Mouse (Mus musculus) induced T-regulatory cell, adult 2 months (primary cell): ENCODE data around the gene Gabarapl2.

Experiments used
- DNase-seq: peaks from one replicate; pipeline ENCODE4 v3.0.0-alpha.2; 2012; ENCODE audit warnings: low read depth

The Gabarapl2 gene

GRCm38 (mm10) chr8:111937184-111937583 is 3.3 kb upstream of the Gabarapl2 start:
- no peak for DNase-seq

DNA sequence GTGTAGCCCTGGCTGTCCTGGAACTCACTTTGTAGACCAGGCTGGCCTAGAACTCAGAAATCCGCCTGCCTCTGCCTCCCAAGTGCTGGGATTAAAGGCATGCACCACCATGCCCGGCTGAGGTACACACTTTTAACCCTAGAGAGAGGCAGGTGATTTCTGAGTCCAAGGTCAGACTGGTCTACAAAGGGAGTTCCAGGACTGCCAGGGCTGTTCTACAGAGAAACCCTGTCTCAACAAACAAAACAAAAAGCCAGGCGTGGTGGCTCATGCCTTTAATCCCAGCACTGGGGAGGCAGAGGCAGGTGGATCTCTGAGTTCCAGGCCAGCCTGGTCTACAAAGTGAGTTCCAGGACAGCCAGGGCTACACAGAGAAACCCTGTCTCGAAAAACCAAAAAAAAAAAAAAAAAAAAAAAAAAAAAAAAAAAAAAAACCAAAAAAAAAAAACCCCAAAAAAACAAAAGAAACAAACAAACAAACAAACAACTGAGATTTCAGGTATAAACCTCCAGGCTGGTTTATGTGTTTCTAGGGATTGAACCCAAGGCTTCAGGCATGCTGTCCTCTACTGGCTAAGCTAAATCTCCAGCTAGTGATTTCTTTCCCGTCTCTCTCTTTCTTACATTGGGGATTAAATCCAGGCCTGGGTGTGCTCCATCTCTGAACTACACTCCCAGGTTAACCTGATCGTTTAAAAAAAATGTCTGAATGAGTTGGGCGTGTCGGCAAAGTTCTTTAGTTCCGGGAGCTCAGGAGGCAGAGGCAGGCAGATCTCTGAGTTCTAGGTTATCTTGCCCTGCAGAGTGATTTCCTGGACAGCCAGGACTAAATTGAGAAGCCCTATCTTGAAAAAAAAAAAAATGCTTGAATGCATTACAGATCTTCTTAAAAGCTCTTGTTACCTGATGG is 2.2 kb upstream of the Gabarapl2 start:
- peak; percentile 19 for DNase-seq

DNA sequence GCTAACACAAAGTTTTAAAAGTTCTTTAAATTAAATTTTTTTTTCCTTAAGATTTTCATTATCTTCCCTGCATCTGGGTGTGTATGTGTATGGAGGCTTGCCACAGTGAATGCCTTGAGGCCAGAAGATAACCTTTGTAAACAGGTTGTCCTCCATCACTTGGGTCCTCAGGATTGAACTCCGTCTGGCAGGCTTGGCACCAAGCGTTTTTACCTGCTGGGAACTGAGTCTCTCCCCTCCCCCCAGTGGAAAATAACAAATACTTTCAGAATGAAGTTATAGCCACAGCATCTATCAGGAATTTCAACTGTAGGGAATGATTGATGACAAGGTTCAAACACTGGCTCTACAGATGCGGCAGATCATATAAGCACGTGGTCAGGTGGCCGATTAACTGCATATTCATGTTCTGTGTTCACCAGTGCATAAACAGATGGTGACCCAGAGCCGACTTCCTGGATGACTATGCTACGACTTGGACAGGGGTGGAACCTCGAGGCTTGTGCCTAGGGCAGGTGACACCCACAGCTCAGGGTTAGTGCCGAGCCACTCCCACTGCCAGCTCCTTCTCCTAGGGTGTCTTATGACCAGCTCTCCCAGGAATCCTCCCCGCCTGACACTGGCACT is 874 bp upstream of the Gabarapl2 start:
- no peak for DNase-seq

GRCm38 (mm10) chr8:111941101-111941454 is 575 bp downstream of the Gabarapl2 start:
- DNase-seq = peak; percentile 76

GRCm38 (mm10) chr8:111943544-111943943 is 3.0 kb downstream of the Gabarapl2 start:
- no peak for DNase-seq

GRCm38 (mm10) chr8:111947144-111947543 is 6.6 kb downstream of the Gabarapl2 start:
- DNase-seq = no peak

- no peak for DNase-seq
Observed at GRCm38 (mm10) chr8:111947954-111948353, 7.5 kb downstream of the Gabarapl2 start.

GRCm38 (mm10) chr8:111950846-111951245 is 10.3 kb downstream of the Gabarapl2 start:
- DNase-seq = no peak

DNA sequence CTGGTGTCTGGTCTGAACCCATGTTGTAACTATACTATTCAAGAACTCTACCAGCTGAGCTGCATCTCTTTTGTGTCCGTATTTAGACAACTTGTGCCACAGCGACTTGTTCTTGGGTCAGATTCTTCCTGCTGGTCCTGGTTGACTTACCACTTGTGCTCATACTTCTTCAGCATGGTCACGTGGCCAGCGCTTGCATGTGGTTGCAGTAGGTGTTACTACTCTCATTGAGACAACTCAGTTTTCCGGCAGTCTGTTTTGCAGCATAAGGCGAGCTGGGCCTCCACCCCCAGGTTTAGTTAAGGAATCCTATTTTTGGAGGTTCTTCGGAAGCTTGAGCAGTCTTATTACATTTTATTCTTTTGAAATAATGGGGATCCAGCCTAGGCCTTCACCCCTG is 10.8 kb downstream of the Gabarapl2 start:
- DNase-seq = no peak

GRCm38 (mm10) chr8:111951936-111952335 is 11.4 kb downstream of the Gabarapl2 start:
- DNase-seq = no peak

DNA sequence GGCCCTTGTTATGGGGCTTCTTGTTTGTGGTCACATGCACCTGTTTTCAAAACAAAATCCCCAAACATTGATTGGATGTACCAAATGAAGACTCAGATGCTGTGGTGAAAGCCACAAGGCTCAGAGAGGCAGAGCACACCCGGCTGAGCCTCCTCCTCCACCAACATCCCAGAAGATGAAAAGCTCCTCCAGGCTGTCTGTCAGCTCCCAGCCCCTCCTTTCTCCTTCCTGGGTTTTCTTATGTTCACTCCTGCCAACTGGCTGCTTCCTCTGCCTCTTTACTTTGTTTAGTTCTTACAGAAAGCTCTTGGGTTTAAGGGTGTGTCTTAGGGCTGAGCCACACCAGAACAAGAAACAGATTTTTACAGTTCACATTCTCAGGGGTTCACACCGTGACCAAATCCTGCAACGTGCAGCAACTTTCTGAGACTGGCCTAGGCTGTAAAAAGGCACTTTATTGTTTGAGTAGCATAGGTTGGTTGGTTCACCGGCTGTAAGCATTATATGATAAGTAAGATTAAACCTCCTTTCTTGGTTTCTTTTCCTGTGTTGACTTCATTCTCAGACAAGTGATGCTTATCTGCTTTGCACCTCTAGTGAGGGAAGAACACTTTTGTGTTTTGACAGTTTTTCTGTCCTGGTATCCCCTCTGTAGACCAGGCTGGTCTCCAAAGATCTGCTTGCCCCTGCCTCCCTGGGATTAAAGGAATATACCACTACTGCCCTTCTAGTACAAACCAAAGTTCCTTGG is 14.5 kb downstream of the Gabarapl2 start:
- peak; percentile 44 for DNase-seq

GRCm38 (mm10) chr8:111955879-111956278 is 15.4 kb downstream of the Gabarapl2 start:
- peak; percentile 27 for DNase-seq

DNA sequence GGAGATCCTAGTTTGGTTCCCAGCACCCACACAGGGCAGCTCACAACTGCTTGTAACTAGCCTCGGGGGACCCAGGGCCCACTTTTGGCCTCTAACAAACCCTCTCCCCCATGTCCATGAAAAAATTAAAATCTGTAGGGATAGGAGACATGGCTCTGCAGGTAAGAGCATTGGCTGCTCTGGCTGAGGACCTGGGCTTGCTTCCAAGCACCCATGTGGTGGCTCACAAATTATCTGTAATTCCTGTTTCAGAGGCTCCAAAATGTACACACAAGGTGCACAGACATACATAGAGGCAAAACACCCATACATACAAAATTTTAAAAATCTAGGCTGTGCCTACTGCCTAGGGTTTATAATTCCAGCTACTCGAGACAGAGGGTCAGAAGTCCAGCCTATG is 16.7 kb downstream of the Gabarapl2 start:
- no peak for DNase-seq

DNA sequence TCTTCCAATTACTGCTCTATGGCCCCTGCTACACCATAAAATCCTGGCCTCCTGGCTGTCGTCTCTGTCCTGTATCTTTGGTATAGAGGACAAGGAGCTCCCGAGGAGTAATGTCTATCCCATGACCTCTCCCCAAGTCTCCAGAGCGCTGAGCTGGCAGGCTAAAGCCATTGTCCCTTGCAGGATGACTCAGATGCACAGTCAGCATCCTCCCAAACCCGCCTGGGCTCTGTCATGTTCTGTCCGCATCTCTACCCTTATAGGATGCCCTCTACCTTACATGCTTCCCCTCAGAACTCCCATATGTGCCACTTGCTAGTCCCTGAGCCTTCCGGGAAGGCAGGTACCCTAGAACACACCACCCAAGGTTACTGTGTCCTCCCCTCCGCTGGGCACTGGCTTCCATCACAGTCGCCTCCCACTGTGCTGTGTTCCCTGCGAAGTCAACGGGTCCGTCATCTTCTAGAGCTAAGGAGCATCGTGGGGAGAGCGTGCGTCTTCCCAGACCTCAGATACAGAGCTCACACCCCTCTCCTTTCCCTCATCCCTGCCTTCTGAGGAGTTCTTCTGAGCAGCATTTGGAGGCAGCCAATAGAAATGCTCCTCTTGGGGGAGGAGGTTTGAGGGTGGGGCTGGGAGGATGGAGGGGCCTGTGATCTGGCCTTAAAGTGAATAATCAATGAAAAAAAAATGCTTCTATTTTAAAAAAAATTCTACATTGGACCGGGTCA is 20.3 kb downstream of the Gabarapl2 start:
- DNase-seq = no peak

GRCm38 (mm10) chr8:111961330-111961729 is 20.8 kb downstream of the Gabarapl2 start:
- DNase-seq = no peak

- no peak for DNase-seq
Observed at GRCm38 (mm10) chr8:111962589-111962988, 22.1 kb downstream of the Gabarapl2 start.

DNA sequence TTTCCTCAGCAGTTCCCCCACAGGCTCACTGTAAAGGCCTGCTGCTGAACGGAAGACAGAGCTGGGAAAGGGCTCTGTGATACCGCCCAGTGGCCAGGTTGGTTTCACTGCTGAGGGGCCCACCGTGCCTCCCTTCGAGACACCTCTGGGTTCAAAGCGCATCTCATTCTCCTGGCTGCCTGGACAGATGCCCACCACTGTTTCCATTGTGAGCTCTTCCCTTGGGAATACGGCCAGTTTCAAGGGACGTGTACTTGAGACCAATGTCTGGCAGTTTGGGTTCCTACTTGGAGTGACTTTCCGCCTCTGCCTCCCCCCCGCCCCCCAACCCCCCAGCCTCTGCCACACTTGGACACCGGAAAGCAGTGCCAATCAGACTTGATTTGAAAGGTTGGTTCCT is 22.6 kb downstream of the Gabarapl2 start:
- DNase-seq = no peak

- DNase-seq = no peak
Observed at GRCm38 (mm10) chr8:111963546-111963945, 23.0 kb downstream of the Gabarapl2 start.

DNA sequence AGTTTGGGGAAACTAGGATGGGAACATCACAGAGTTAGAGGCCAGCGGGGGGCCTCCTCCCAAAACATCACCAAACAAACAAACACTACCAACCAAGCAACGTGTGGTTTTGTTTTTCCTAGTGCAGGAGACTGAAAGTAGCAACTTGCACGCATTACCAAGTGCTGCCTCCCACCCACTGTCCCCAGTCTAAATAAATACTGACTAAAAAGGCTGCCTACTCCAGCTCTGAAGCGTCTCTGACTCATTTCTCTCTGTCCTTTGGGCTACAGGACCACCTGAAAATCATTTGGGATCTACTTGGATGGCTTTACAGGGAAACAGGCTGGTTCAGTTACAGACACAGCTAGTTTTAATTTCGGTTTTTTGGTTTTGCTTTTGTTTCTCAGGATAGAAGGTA is 23.8 kb downstream of the Gabarapl2 start:
- no peak for DNase-seq

GRCm38 (mm10) chr8:111964849-111965561 is 24.5 kb downstream of the Gabarapl2 start:
- no peak for DNase-seq

DNA sequence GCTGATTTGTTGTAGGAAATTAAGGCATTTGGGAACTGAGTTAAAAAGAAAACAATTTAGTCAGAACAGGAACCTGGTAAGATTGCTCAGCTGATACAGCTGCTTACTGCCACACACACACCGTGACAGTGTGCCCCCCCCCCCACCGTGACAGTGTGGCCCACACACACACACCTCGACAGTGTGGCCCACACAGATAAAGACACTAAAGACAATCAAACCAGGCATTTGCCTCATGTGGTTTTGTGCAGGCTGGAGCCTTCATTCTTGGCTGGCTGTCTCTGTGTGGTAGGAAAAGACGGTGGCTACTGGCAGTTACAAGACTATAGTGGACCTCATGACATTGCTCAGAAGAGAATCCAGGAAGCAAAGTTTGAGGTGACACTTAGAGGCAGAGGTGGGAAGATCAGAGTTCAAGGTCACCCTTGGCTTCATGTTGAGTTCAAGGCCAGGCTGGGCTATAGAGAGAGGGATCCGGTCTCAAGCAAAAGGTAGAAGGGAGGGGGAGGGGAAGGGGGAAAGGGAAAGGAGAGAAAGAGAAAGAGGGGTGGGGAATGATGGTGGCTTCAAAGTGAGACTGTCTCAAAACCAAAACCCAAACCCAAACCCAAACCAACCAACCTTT is 26.9 kb downstream of the Gabarapl2 start:
- no peak for DNase-seq
